Mouse (Mus musculus): ENCODE data around the gene Acp5. TPM values are rescaled to one million over a fixed set of nuclear protein-coding genes. Genes with fewer than 3 reads are reported as not detected.

Acp5 gene
- total and polyA plus RNA-seq, 3 experiments = 15.6 to 17.4 TPM; not detected in 1

DNA sequence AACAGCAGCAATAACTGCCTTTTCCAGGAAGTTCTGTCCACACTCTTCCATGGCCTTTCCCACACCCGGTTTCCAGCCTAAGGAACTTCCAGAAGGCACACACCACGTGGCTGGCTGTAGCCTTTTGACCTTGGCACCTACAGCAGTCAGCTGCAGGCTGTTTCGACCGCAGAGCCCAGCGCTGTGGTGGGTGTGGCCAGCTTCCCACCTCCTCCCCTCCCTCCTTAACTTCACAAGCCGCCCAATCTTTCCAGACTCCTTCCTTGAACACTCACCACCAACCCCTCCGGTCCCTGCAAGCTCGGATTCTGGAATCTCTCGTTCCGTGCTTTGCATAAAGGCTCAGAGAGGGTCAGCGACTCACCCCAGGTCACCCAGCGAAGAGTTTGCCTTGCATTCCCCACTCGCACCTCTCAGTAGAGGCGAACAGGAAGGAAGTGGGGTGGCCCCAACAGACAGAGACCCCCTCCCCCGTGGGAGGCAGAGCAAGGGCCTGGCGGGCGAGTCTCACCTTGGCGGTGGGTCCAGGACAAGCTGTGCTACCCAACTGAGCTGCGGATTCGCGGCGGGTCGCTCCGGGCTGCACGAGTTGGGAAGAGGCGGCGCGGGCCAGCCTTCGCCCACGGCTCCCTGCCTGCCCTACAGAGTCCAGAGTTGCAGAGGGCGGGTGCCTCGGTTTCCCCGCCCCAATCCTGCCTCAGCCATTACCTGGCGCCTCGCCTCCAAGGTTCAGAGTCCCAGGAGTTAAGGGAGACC, 4.1 kb downstream of the Acp5 start:
- Histone ChIP-seq H3K4me3 (ENCODE audit: control insufficient read depth in 1 of 2, insufficient read depth in 1 of 2, low read depth in 2 of 2, low read length in 2 of 2) (no peak overlapping the region), H3K9ac (ENCODE audit: control insufficient read depth, low read depth, low read length, poor library complexity, severe bottlenecking) (no peak overlapping the region), H3K9me3 (replicated peaks; ENCODE audit: insufficient read depth, low read length) (no peaks in the 10 kb centered on the region), H3K4me1 (ENCODE audit: control insufficient read depth in 1 of 2, insufficient read depth in 2 of 2, low read length in 2 of 2) (peaks cover 16 to 27% of the 10 kb centered on the region in 2 experiments), H3K27ac (ENCODE audit: control insufficient read depth, low read depth, low read length) (no peak overlapping the region), H3K27me3 (ENCODE audit: control insufficient read depth in 1 of 2, insufficient read depth in 2 of 2, low read length in 2 of 2) (no peaks in the 10 kb centered on the region), H3K36me3 (ENCODE audit: control insufficient read depth in 1 of 2, insufficient read depth in 2 of 2, low read length in 2 of 2) (peaks cover 0 to 21% of the 10 kb centered on the region in 2 experiments; a peak in 2 of 4 replicates), H3K79me2 (ENCODE audit: control insufficient read depth, insufficient read depth, low read length, poor library complexity) (no peaks in the 10 kb centered on the region)
- no peak for DNase-seq (ENCODE audit: low read depth, low spot score)
- TF ChIP-seq KAT2A (conservative IDR thresholded peaks at IDR 0.05; ENCODE audit: low read depth, low read length) = no peak

DNA sequence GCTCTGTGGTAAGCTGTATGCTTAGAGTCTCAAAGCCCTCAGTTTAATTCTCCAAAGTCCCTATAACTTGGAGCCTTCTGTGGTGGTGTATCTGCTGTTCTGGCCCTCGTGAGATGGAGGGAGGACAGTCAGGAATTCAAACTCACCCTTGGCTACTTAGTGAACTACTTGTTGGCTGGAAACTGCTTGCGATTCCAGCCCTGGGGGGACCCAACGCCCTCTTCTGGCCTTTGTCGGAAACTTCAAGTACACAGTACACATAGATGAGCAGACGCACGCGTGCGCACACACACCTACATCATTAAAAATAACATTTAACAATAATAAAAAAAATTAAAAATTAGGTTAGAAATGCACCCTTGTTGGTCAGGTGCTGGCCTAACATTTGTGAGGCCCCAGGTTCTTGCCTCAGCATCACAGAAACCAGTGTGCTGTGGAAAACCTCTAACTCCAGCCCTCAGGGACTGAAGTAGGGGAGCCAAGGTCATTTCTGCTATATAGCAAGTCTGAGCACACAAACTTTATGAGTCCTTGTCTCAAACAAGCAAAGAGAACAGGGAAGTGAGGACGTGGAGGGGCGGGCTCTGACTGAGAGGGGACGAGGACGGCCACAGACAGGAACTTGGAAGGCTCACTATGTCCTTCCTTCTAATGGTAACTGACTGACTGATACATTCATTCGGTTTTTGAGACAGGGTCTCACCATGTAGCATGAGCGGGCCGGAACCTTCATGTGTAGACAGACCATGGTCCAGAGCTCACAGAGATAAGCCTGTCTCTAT, 10.1 kb downstream of the Acp5 start:
- Histone ChIP-seq H3K36me3 (ENCODE audit: control insufficient read depth in 1 of 2, insufficient read depth in 2 of 2, low read length in 2 of 2) (peaks cover 0 to 25% of the 10 kb centered on the region in 2 experiments; a peak in 2 of 4 replicates), H3K27ac (ENCODE audit: control insufficient read depth, low read depth, low read length) (no peak overlapping the region), H3K4me3 (ENCODE audit: control insufficient read depth in 1 of 2, insufficient read depth in 1 of 2, low read depth in 2 of 2, low read length in 2 of 2) (no peak overlapping the region), H3K4me1 (ENCODE audit: control insufficient read depth in 1 of 2, insufficient read depth in 2 of 2, low read length in 2 of 2) (peaks cover 25 to 32% of the 10 kb centered on the region in 2 experiments), H3K9me3 (replicated peaks; ENCODE audit: insufficient read depth, low read length) (no peaks in the 10 kb centered on the region), H3K27me3 (ENCODE audit: control insufficient read depth in 1 of 2, insufficient read depth in 2 of 2, low read length in 2 of 2) (no peaks in the 10 kb centered on the region), H3K79me2 (ENCODE audit: control insufficient read depth, insufficient read depth, low read length, poor library complexity) (no peaks in the 10 kb centered on the region), H3K9ac (ENCODE audit: control insufficient read depth, low read depth, low read length, poor library complexity, severe bottlenecking) (no peak overlapping the region)
- DNase-seq (ENCODE audit: low read depth, low spot score) = peak; percentile 79
- TF ChIP-seq SMC3 (IDR thresholded peaks at IDR 0.05; ENCODE audit: low read depth, low read length) = peak; percentile 6; the same call in 1 of the 2 replicates
- peak in 1 of 2 experiments; percentile 19; a peak in 1 of 4 replicates for TF ChIP-seq EP300 (IDR thresholded peaks at IDR 0.05; ENCODE audit: low read depth in 1 of 2, low read length in 2 of 2)
- TF ChIP-seq CTCF (IDR thresholded peaks at IDR 0.05 in 2 of 3, conservative IDR thresholded peaks at IDR 0.05 in 1 of 3; ENCODE audit: control insufficient read depth in 1 of 3, insufficient read depth in 1 of 3, low read depth in 2 of 3, low read length in 3 of 3, poor library complexity in 1 of 3, severe bottlenecking in 1 of 3) = peak in 2 of 3 experiments; percentile 33 to 45; a peak in 4 of 6 replicates
- no peak for TF ChIP-seq KAT2A (conservative IDR thresholded peaks at IDR 0.05; ENCODE audit: low read depth, low read length)
- 0 out of 2 replicates have a peak, but pooled peaks have one; percentile 41 for TF ChIP-seq ELF1 (IDR thresholded peaks at IDR 0.05; ENCODE audit: low read depth, low read length)
- no peak for TF ChIP-seq MYC (IDR thresholded peaks at IDR 0.05; ENCODE audit: low read depth, low read length)
- TF ChIP-seq MXI1 (IDR thresholded peaks at IDR 0.05; ENCODE audit: low read depth, low read length) = 0 out of 2 replicates have a peak, but pooled peaks have one; percentile 41
- no peak for TF ChIP-seq POLR2AphosphoS5 (IDR thresholded peaks at IDR 0.05; ENCODE audit: borderline replicate concordance, low read depth, low read length)
- TF ChIP-seq TCF12 (IDR thresholded peaks at IDR 0.05; ENCODE audit: low read depth, low read length) = 0 out of 2 replicates have a peak, but pooled peaks have one; percentile 8
- peak; percentile 33; the same call in 1 of the 2 replicates for TF ChIP-seq MAZ (IDR thresholded peaks at IDR 0.05; ENCODE audit: low read depth, low read length)

DNA sequence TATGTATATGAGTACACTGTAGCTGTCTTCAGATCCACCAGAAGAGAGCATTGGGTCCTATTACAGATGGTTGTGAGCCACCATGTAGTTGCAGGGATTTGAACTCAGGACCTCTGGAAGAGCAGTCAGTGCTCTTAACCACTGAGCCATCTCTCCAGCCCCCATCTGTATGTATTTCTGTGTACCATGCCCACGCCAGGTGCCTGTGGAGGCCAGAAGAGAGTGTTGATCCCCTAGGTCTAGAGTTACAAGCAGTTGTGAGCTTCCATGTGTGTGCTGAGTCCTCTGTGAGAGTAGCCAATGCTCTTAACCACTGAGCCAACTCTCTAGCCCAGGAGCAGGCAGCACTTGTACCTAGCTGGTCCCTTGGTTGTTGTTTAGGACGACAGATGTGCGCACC, 11.3 kb downstream of the Acp5 start:
- Histone ChIP-seq H3K27ac (ENCODE audit: control insufficient read depth, low read depth, low read length) (no peak overlapping the region), H3K9ac (ENCODE audit: control insufficient read depth, low read depth, low read length, poor library complexity, severe bottlenecking) (no peak overlapping the region), H3K36me3 (ENCODE audit: control insufficient read depth in 1 of 2, insufficient read depth in 2 of 2, low read length in 2 of 2) (peaks cover 0 to 25% of the 10 kb centered on the region in 2 experiments; a peak in 2 of 4 replicates), H3K4me3 (ENCODE audit: control insufficient read depth in 1 of 2, insufficient read depth in 1 of 2, low read depth in 2 of 2, low read length in 2 of 2) (no peak overlapping the region), H3K27me3 (ENCODE audit: control insufficient read depth in 1 of 2, insufficient read depth in 2 of 2, low read length in 2 of 2) (no peaks in the 10 kb centered on the region), H3K79me2 (ENCODE audit: control insufficient read depth, insufficient read depth, low read length, poor library complexity) (no peaks in the 10 kb centered on the region), H3K4me1 (ENCODE audit: control insufficient read depth in 1 of 2, insufficient read depth in 2 of 2, low read length in 2 of 2) (peaks cover 25 to 38% of the 10 kb centered on the region in 2 experiments), H3K9me3 (replicated peaks; ENCODE audit: insufficient read depth, low read length) (no peaks in the 10 kb centered on the region)
- no peak for TF ChIP-seq USF1 (IDR thresholded peaks at IDR 0.05; ENCODE audit: low read depth, low read length)
- TF ChIP-seq TBP (IDR thresholded peaks at IDR 0.05; ENCODE audit: low read depth, low read length) = peak; percentile 69
- no peak for DNase-seq (ENCODE audit: low read depth, low spot score)

Data from MEL (cell line).